Mouse (Mus musculus): ENCODE results near the gene Elovl6. TPM values are rescaled to one million over a fixed set of nuclear protein-coding genes. Genes with fewer than 3 reads are reported as not detected.
A peak's percentile ranks its signal among the peaks of the same experiment; 100 is the strongest.

Gene Elovl6
- total and polyA plus RNA-seq, 3 experiments: 15.0 to 17.2 TPM; not detected in 1

DNA sequence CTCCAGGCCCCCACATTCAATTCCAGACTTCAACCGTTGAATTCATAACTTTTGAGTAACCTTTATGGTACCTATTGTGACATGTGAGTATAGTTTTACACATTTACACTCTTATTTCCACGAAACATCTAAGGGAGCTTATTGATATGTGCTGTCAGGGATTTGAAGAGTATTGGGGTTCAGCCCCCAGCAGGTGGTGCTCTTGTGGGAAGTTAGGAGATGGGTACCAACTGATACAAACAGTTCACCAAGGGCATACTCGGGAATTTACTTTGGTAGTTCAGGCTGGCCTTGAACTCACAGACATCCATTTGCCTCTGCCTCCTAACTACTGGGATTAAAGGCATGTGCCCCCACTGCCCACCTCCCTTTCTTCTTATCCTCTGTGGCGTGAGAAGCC lies 11.7 kb upstream of the Elovl6 start:
- H3K4me3 ChIP-seq (ENCODE audit: control insufficient read depth in 1 of 2, insufficient read depth in 1 of 2, low read depth in 2 of 2, low read length in 2 of 2): no peak overlapping the region
- peak; percentile 27 for DNase-seq (ENCODE audit: low read depth, low spot score)
- no peaks in the 10 kb centered on the region for H3K79me2 ChIP-seq (ENCODE audit: control insufficient read depth, insufficient read depth, low read length, poor library complexity)
- H3K9ac ChIP-seq (ENCODE audit: control insufficient read depth, low read depth, low read length, poor library complexity, severe bottlenecking): no peak overlapping the region
- TF ChIP-seq SMC3 (IDR thresholded peaks at IDR 0.05; ENCODE audit: low read depth, low read length) (peak; percentile 78), MEF2A (IDR thresholded peaks at IDR 0.05; ENCODE audit: extremely low read depth, insufficient replicate concordance, low read depth, low read length, poor library complexity, severe bottlenecking) (no peak), RCOR1 (IDR thresholded peaks at IDR 0.05; ENCODE audit: low read depth, low read length) (no peak), MXI1 (IDR thresholded peaks at IDR 0.05; ENCODE audit: low read depth, low read length) (no peak), GABPA (IDR thresholded peaks at IDR 0.05; ENCODE audit: low read depth, low read length) (no peak), RAD21 (IDR thresholded peaks at IDR 0.05; ENCODE audit: low read depth, low read length) (peak; percentile 44), USF2 (IDR thresholded peaks at IDR 0.05; ENCODE audit: borderline replicate concordance in 1 of 2, insufficient read depth in 1 of 2, low read depth in 1 of 2, low read length in 2 of 2) (no peak), POLR2AphosphoS5 (IDR thresholded peaks at IDR 0.05; ENCODE audit: borderline replicate concordance, low read depth, low read length) (no peak), MAFK (IDR thresholded peaks at IDR 0.05; ENCODE audit: borderline replicate concordance, low read depth, low read length) (no peak), KAT2A (conservative IDR thresholded peaks at IDR 0.05; ENCODE audit: low read depth, low read length) (no peak), HCFC1 (IDR thresholded peaks at IDR 0.05; ENCODE audit: low read depth, low read length) (no peak), ZC3H11A (IDR thresholded peaks at IDR 0.05; ENCODE audit: low read depth, low read length) (peak; percentile 44; the same call in 1 of the 2 replicates), POLR2AphosphoS2 (IDR thresholded peaks at IDR 0.05; ENCODE audit: low read length) (no peak), USF1 (IDR thresholded peaks at IDR 0.05; ENCODE audit: low read depth, low read length) (no peak), NELFE (IDR thresholded peaks at IDR 0.05; ENCODE audit: low read depth, low read length) (no peak), NRF1 (IDR thresholded peaks at IDR 0.05; ENCODE audit: insufficient read depth, low read depth, low read length, poor library complexity, severe bottlenecking) (no peak), CTCF (IDR thresholded peaks at IDR 0.05 in 2 of 3, conservative IDR thresholded peaks at IDR 0.05 in 1 of 3; ENCODE audit: control insufficient read depth in 1 of 3, insufficient read depth in 1 of 3, low read depth in 2 of 3, low read length in 3 of 3, poor library complexity in 1 of 3, severe bottlenecking in 1 of 3) (peak in 2 of 3 experiments; percentile 21 to 59; a peak in 3 of 6 replicates), EP300 (IDR thresholded peaks at IDR 0.05; ENCODE audit: low read depth in 1 of 2, low read length in 2 of 2) (no peak), MAX (IDR thresholded peaks at IDR 0.05; ENCODE audit: low read length) (no peak), BHLHE40 (IDR thresholded peaks at IDR 0.05; ENCODE audit: borderline replicate concordance, low read depth, low read length) (no peak), POLR2A (IDR thresholded peaks at IDR 0.05; ENCODE audit: control insufficient read depth in 1 of 2, insufficient read depth in 1 of 2, low read depth in 1 of 2, low read length in 2 of 2, poor library complexity in 1 of 2) (no peak), TCF12 (IDR thresholded peaks at IDR 0.05; ENCODE audit: low read depth, low read length) (no peak), UBTF (IDR thresholded peaks at IDR 0.05; ENCODE audit: borderline replicate concordance, insufficient read depth, low read depth, low read length) (no peak), ELF1 (IDR thresholded peaks at IDR 0.05; ENCODE audit: low read depth, low read length) (no peak), JUND (IDR thresholded peaks at IDR 0.05; ENCODE audit: low read depth, low read length) (no peak), MYB (IDR thresholded peaks at IDR 0.05; ENCODE audit: low read depth, low read length) (no peak), ZMIZ1 (IDR thresholded peaks at IDR 0.05; ENCODE audit: low read depth, low read length) (no peak), CHD2 (IDR thresholded peaks at IDR 0.05; ENCODE audit: low read length) (no peak), SIN3A (IDR thresholded peaks at IDR 0.05; ENCODE audit: low read length) (no peak)
- no peaks in the 10 kb centered on the region for H3K36me3 ChIP-seq (ENCODE audit: control insufficient read depth in 1 of 2, insufficient read depth in 2 of 2, low read length in 2 of 2)
- no peak overlapping the region for H3K27ac ChIP-seq (ENCODE audit: control insufficient read depth, low read depth, low read length)
- H3K27me3 ChIP-seq (ENCODE audit: control insufficient read depth in 1 of 2, insufficient read depth in 2 of 2, low read length in 2 of 2): no peaks in the 10 kb centered on the region
- no peaks in the 10 kb centered on the region for H3K4me1 ChIP-seq (ENCODE audit: control insufficient read depth in 1 of 2, insufficient read depth in 2 of 2, low read length in 2 of 2)
- no peaks in the 10 kb centered on the region for H3K9me3 ChIP-seq (replicated peaks; ENCODE audit: insufficient read depth, low read length)

Measured in MEL (cell line).